Mouse (Mus musculus) urinary bladder, postnatal 25 days (tissue): ENCODE measurements around the gene Dapk2.

ENCODE experiments used
- DNase-seq: peaks from one replicate; pipeline ENCODE4 v3.0.0; 2022; ENCODE audit warnings: low spot score

Gene Dapk2

GRCm38 (mm10) chr9:66231820-66232479 lies 73.9 kb downstream of the Dapk2 start:
- DNase-seq: no peak

GRCm38 (mm10) chr9:66236615-66237014 lies 78.6 kb downstream of the Dapk2 start:
- no peak for DNase-seq

- no peak for DNase-seq
Measured at GRCm38 (mm10) chr9:66237742-66238141, 79.7 kb downstream of the Dapk2 start.

GRCm38 (mm10) chr9:66239173-66239572 lies 81.2 kb downstream of the Dapk2 start:
- no peak for DNase-seq

- DNase-seq: no peak
Measured at GRCm38 (mm10) chr9:66239691-66240090, 81.7 kb downstream of the Dapk2 start.

- DNase-seq: no peak
Measured at GRCm38 (mm10) chr9:66240493-66240892, 82.5 kb downstream of the Dapk2 start.

- no peak for DNase-seq
Measured at GRCm38 (mm10) chr9:66240991-66241390, 83.0 kb downstream of the Dapk2 start.

GRCm38 (mm10) chr9:66241722-66242121 lies 83.7 kb downstream of the Dapk2 start:
- no peak for DNase-seq

- no peak for DNase-seq
Measured at GRCm38 (mm10) chr9:66243240-66243639, 85.2 kb downstream of the Dapk2 start.

- DNase-seq: no peak
Measured at GRCm38 (mm10) chr9:66244079-66244478, 86.1 kb downstream of the Dapk2 start.

GRCm38 (mm10) chr9:66245707-66246106 lies 87.7 kb downstream of the Dapk2 start:
- no peak for DNase-seq

GRCm38 (mm10) chr9:66249281-66249680 lies 91.3 kb downstream of the Dapk2 start:
- DNase-seq: no peak

- DNase-seq: no peak
Measured at GRCm38 (mm10) chr9:66251159-66251691, 93.2 kb downstream of the Dapk2 start.

- DNase-seq: no peak
Measured at GRCm38 (mm10) chr9:66261741-66262140, 103.7 kb downstream of the Dapk2 start.

GRCm38 (mm10) chr9:66263701-66264100 lies 105.7 kb downstream of the Dapk2 start:
- no peak for DNase-seq

- DNase-seq: no peak
Measured at GRCm38 (mm10) chr9:66265645-66266044, 107.6 kb downstream of the Dapk2 start.

GRCm38 (mm10) chr9:66266237-66267170 lies 108.5 kb downstream of the Dapk2 start:
- DNase-seq: no peak

- no peak for DNase-seq
Measured at GRCm38 (mm10) chr9:66268804-66269203, 110.8 kb downstream of the Dapk2 start.

- DNase-seq: no peak
Measured at GRCm38 (mm10) chr9:66270038-66270437, 112.0 kb downstream of the Dapk2 start.

GRCm38 (mm10) chr9:66271726-66272125 lies 113.7 kb downstream of the Dapk2 start:
- no peak for DNase-seq

GRCm38 (mm10) chr9:66273632-66274031 lies 115.6 kb downstream of the Dapk2 start:
- DNase-seq: no peak

- DNase-seq: no peak
Measured at GRCm38 (mm10) chr9:66274657-66275056, 116.6 kb downstream of the Dapk2 start.
